Mouse (Mus musculus) fibroblast of lung, adult 2 months (primary cell): ENCODE data around the gene Prpf6.

Source experiments
- DNase-seq: peaks from one replicate; pipeline ENCODE4 v3.0.0-alpha.2; 2011; ENCODE audit warnings: low read depth

Gene Prpf6

DNA sequence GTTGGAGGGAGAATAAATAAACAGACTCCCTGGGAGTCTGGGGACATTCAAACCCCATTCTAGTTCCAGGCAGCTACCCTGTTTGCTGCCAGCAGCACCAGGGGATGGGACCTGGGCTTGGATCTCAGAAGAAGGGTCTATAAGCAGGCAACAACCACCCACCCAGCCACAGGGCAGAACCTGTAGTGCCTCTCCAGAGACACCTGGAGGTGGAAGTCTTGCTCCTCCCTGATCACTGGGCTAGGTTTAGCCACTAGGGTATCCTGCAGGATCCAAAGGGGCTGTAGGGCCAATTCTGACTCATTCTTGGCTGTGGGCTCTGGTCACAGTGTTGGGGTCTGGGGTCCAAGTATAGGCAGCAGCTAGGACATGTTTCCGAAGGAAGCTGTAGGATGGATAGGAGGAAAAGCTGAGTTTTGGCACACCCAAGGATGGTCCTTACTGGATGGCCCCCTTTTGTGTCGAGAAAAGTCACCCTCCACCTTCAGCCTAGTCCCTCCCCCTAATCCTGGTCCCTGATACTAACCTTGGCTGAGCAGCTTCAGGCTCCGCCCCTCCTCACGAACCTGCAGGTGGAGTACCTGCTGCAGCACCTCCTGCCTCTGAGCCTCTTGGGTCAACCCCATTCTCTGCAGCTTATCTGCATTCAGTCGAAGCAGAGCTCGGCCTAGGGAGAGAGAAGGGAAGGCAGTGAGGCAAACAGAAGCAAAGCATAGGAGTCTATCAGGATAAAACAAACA, 4.7 kb downstream of the Prpf6 start:
- no peak for DNase-seq

DNA sequence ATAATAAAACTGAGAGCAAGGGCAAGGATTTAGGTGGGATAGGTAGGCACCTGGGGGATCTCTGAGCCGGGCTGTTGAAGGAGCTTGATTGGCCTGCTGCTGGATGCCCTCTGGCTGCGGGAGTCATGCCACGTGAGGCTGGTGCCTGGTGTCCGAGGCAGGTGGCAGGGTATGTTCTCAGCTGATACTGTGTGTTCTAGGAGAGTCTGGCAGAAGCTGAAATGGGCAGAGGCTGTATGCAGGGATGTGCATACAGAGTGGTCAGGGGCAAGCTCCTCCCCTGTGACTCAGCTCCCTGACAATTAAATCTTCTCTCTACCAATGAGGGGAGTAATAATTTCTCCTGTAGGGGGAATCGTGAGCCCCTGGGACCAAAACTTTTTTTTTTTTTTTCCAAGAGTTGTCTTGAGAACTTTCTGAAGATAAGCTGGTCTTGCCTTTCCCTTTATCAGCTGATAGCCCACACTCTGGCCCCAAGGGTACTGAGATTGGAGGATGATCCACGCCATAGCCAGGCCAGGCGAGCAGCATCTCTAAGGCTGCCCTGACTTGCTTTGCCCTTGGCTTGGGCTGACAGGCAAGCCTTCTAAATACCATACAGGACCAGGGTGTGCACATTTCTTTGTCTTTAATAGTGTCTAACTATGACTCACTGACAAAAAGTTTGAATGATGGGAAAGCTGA, 5.9 kb downstream of the Prpf6 start:
- DNase-seq: no peak

DNA sequence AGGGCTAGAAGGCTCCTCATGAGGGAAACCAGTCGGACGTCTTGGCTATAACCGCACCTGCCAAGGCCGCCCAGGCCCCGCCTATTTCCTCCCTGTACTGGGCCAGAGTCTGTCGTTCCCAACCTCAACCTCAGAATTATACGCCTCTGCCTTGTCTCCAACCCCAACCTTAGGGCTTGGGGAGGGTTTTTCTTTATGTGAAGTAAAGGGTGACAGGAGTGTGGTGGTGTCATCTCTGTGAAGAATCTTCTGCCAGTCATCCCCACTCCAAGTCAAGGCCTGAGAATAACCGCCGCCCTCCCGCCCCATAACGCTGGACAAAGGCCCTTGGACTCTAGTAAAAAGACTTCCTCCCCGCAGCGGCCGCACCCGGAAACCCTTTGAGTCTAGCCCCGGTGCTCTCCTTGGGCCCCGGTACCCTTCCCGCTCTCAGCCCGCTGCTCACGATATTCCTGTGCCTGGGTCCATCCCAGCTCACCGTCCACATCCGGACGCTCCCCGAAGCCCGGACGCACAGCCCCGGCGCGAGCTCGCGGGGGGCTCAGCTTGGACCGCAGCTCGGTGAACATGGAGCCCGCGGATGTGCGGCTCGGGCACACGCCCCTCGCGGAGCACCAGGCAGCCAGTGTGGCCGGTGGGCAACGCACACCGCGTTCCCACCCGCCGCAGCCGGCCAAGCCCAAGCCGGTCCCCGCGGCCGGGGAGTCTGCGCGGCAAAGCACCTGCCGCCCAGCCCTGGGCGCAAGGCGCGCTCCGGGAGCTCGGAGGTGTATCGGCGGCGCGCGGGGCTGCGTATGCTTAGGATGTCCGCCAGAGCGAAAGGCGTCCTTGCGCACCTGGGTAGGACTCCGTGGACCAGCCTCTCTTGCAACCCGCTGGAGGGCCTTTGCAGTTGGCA, 7.0 kb downstream of the Prpf6 start, which contains the start of gene Samd10:
Gene Samd10 (minus strand): TSS at position 759 of the 898 bp plus-strand sequence.
- DNase-seq: no peak

GRCm38 (mm10) chr2:181600226-181600758, 8.6 kb downstream of the Prpf6 start:
- DNase-seq: no peak

- DNase-seq: peak; percentile 85
Observed at GRCm38 (mm10) chr2:181600828-181601750, 9.4 kb downstream of the Prpf6 start.

DNA sequence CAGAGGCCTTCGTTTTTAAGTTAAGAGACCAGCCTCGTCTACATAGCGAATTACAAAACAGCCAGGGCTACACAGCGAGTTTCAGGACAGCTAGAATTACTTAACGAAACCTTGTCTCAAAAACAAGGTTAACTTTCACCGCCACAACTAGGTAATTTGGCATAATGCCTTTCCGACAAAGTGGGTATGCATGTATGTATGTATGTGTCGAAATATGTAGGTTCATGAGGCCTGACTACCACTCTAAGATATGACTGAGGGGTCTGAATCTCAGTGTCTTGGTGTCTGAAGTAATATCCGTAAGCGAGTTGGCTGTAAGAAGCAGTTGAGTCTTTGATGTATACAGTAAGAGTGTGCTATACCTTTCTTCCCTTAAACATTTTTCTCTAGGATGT, 10.1 kb downstream of the Prpf6 start:
- DNase-seq: no peak

- DNase-seq: no peak
Observed at GRCm38 (mm10) chr2:181602367-181602766, 10.7 kb downstream of the Prpf6 start.

DNA sequence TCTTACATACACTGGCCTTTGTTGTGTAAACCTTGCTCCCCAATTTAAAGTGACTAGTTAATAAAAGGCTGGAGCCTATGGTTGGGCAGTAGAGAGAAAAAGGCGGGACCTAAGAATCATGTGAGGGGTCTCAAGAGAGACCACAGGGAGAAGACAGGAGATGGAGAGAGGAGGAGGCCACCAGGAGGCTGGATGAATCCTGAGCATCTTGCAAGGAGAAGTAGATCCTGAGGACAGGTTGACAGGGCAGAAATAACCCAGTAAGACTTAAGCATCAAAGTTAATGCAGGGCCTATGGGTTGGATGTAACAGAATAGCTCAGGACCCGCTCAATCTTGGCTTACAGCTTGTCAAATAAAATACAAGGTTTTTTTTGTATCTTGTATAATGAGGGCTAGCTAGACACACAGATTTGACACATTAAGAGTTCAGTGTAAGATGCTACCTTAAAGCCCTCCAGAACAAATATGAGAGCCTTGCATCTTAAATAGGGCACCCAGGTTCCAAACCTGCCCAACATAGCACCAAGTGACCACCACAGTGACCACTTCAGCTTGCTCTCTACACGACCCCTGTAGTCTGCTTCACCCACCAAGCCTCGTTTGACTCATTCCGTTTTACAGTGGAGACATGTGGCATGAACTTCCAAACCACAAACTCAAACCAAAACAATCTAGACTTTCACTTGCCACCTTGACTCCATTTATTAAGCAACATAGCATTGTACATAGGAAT, 27.3 kb downstream of the Prpf6 start:
- DNase-seq: no peak

DNA sequence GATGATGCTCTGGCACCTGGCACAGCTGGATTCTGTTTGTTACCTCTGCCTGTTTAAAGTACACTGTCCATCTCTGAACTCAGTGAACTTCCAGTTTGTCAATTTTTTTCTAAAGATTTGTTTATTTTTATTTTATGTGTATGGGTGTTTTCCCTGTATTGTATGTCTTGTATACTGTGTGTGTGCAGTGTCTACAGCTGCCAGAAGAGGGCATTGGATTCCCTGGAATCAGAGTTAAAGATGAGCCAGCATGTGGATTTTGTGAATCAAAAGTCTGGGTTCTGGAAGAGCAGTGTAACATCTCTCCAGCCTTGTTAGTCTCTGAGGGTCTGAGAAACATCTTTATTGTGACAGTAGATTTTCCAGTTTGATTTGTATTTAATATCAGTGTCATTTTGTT, 31.7 kb downstream of the Prpf6 start:
- DNase-seq: no peak

DNA sequence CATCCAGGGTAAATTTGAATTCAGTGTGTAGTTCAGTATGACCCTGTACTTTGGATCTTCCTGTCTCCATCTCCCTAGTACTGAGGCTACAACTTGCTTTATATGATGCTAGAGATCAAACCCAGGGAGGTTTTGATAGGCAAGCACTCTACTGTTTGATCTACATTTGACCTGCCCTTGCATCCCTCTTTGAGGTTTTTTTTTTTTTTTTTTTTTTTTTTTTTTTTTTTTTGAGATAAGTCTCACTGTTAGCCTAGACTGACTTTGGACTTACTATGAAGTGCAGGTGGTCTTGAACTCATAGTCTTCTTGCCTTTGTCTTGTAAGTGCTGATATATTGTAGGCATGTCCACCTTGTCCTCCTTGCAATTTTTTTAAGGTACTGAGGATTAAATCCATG, 36.8 kb downstream of the Prpf6 start:
- no peak for DNase-seq

- no peak for DNase-seq
Observed at GRCm38 (mm10) chr2:181632624-181633023, 41.0 kb downstream of the Prpf6 start.

DNA sequence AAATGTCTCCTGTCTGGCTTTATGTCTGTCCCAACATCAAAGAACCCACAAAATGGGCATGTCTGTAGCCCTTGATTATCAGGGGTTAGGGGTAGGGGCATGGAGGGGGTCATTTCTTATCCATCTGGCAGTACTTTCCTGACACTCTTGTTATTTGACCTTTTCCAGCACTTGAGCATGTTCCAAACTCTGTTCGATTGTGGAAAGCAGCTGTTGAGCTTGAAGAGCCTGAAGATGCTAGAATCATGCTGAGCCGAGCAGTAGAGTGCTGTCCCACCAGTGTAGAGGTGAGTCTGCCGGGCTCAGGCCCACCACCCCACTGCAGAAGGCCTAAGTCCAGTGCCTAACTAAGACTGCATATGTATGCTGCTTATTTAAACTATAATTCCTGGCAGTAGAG, 44.2 kb downstream of the Prpf6 start:
- DNase-seq: no peak

DNA sequence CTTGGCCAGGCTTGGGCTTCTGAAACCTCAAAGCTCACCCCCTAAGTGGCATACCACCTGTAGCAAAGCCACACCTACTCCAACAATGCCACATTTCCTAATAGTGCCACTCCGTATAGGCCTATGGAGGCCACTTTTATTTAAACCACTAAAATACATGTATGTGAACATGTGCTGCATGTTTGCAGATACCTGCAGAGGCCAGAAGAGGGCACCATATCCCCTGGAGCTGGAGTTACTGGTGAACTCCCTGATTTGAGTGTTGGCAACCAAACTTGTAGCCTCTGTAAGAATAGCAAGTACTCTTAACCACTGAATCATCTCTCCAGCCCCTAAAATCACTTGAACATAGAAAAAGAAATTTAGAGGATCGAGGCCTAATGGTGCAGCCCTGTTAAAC, 52.7 kb downstream of the Prpf6 start:
- no peak for DNase-seq

- DNase-seq: no peak
Observed at GRCm38 (mm10) chr2:181645666-181646065, 54.0 kb downstream of the Prpf6 start.

DNA sequence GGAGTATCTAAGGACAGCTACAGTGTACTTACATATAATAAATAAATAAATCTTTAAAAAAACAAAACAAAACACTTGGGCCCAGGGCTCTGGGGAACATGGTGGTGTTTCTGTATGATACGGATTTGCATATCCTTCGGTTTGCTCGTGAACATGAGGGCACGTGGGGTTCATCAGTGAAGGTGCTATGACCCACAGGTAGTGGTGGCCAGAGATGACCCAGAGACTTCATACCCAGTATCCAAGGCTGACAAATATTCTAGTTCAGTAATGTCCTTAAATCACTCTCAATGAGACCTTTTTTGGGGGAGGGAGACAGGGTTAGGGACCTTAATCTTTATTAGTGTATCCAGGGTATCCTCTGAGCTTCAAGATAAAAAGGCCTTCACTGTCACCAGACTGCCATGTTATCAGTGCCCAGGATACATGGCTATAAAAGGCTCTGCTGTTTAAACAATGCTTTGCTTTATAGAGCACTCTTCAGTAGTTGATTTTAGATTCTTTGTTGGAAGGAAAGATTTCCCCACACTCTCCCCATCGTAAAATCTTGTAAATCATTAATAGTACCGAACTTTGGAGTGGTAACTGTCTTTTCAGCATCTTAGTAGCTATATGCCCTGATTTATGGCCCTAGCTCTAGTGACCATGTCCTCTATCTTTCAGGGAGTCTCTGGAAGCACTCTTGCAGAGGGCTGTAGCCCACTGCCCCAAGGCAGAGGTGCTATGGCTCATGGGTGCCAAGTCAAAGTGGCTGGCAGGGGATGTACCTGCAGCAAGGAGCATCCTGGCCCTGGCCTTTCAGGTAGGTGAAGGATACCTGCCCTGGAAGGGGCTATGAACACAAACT, 55.2 kb downstream of the Prpf6 start:
- no peak for DNase-seq

GRCm38 (mm10) chr2:181648926-181649325, 57.3 kb downstream of the Prpf6 start:
- DNase-seq: no peak

DNA sequence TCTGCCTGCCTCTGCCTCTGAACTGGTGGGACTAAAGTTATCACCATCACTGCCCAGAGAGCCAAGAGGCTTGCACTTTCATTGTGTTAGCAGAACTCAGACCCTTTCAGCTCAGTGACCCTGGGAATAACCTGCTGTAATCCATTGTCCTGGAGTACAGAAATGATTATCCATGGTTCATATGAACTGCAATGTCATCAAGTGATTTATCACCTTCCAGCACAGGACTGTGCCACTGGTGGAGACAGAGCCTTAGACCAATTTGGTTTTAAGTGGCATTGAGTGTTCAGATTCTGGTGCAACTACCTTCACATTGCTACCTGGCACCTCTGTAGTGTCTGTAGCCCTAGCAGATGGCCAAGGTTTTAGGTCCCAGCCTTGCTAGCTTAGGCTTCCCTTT, 61.4 kb downstream of the Prpf6 start:
- no peak for DNase-seq

DNA sequence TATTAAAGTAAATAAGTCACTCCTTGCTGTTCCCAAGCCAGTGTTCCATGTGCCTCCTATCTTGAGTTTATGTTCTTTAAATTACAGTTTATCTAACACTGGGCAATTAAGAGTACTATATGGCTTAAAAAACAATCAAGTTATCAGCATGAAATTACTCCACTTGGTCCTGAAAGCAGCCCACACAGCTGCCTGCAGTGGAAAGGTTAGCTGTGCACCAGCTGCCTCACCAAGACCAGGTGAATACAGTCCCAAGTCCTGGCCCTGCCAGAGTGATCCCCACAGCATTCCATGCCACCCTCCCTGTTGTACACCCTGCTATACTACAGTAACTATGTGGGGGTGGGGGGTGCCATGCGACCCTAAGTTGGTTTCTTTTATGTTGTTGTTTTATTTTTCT, 61.9 kb downstream of the Prpf6 start:
- no peak for DNase-seq

DNA sequence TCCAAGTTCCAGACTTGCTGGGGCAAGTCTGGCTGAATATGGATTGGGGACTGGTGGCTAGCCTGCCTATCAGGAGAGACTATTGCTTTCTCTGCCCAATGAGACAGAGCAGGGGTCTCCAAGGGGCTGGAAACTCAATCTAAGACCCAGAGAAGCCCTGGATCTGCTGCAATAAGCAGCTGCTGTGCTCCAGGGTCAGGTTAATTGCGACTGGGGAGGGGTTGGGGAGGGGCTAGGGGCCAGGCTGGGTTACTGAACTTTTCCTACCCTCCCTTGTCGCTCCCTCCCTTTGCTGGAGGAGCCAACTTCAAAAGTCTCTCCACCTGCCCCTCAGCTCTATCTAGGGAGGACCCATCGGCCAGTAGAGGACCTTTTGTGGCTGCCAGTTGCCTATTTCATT, 65.1 kb downstream of the Prpf6 start, which contains the start of gene Gm29797:
Gene Gm29797 (plus strand): TSS at position 301 of the 400 bp plus-strand sequence.
- no peak for DNase-seq

DNA sequence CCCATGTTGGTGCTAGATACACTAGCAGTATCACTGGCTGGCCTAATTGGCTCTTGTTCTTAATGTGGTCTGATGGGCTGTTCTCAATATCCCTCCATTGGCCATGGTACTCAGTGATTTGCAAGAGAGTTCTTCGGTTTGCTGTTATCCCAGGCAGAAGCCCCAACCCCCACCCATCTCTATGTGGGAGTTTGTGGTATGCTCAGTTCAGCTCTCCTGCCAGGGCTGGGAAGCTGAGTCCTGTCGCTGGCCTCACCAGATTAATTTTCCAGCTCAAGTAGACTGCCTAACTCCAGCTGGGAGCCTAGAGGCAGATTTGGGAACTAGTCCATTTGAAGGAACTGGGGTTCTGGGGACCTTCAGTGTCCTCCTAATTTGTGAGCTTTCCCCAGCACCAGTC, 65.8 kb downstream of the Prpf6 start:
- DNase-seq: no peak
